Mouse (Mus musculus): Measurements from ENCODE around the gene Srpr. TPM values are rescaled to one million over a fixed set of nuclear protein-coding genes. Genes with fewer than 3 reads are reported as not detected.

The Srpr gene
- polyA plus RNA-seq, 1 experiment, result 85.9 TPM

- H3K27ac ChIP-seq (ENCODE audit: insufficient read depth, low read depth, low read length), result no peak overlapping the region
- no peak for TF ChIP-seq POLR2A (IDR thresholded peaks at IDR 0.05; ENCODE audit: low read depth, low read length)
- no peak for TF ChIP-seq CTCF (conservative IDR thresholded peaks at IDR 0.05; ENCODE audit: insufficient read depth, insufficient read length, low read depth, low read length)
- H3K36me3 ChIP-seq (ENCODE audit: control insufficient read depth, insufficient read depth, low read length), result no peaks in the 10 kb centered on the region; the same call in 1 of the 2 replicates
- 67% methylated on average over 22 of the region's 22 CpGs for WGBS
- H3K4me1 ChIP-seq (ENCODE audit: control insufficient read depth, insufficient read depth, low read length), result no peaks in the 10 kb centered on the region
- no peak overlapping the region for H3K4me3 ChIP-seq (ENCODE audit: insufficient read depth, low read depth, low read length)
- no peaks in the 10 kb centered on the region for H3K27me3 ChIP-seq (replicated peaks; ENCODE audit: control insufficient read depth, insufficient read depth, low read length)
- DNase-seq, result peak; percentile 52
Observed at GRCm38 (mm10) chr9:35188700-35189099, 11.3 kb upstream of the Srpr start.

- H3K36me3 ChIP-seq (ENCODE audit: control insufficient read depth, insufficient read depth, low read length), result no peaks in the 10 kb centered on the region; the same call in 1 of the 2 replicates
- WGBS, result 89% methylated on average over 11 of the region's 11 CpGs
- no peak overlapping the region for H3K4me3 ChIP-seq (ENCODE audit: insufficient read depth, low read depth, low read length)
- TF ChIP-seq CTCF (conservative IDR thresholded peaks at IDR 0.05; ENCODE audit: insufficient read depth, insufficient read length, low read depth, low read length) (no peak), POLR2A (IDR thresholded peaks at IDR 0.05; ENCODE audit: low read depth, low read length) (no peak)
- H3K27ac ChIP-seq (ENCODE audit: insufficient read depth, low read depth, low read length), result no peak overlapping the region
- no peak for DNase-seq
- no peaks in the 10 kb centered on the region for H3K4me1 ChIP-seq (ENCODE audit: control insufficient read depth, insufficient read depth, low read length)
- H3K27me3 ChIP-seq (replicated peaks; ENCODE audit: control insufficient read depth, insufficient read depth, low read length), result no peaks in the 10 kb centered on the region
Observed at GRCm38 (mm10) chr9:35192983-35193542, 6.9 kb upstream of the Srpr start.

- H3K27me3 ChIP-seq (replicated peaks; ENCODE audit: control insufficient read depth, insufficient read depth, low read length), result no peaks in the 10 kb centered on the region
- H3K4me3 ChIP-seq (ENCODE audit: insufficient read depth, low read depth, low read length), result no peak overlapping the region
- WGBS, result 94% methylated on average over 3 of the region's 3 CpGs
- TF ChIP-seq CTCF (conservative IDR thresholded peaks at IDR 0.05; ENCODE audit: insufficient read depth, insufficient read length, low read depth, low read length), result no peak
- no peak for TF ChIP-seq POLR2A (IDR thresholded peaks at IDR 0.05; ENCODE audit: low read depth, low read length)
- no peak for DNase-seq
- no peak overlapping the region for H3K27ac ChIP-seq (ENCODE audit: insufficient read depth, low read depth, low read length)
- no peaks in the 10 kb centered on the region; the same call in 1 of the 2 replicates for H3K36me3 ChIP-seq (ENCODE audit: control insufficient read depth, insufficient read depth, low read length)
- H3K4me1 ChIP-seq (ENCODE audit: control insufficient read depth, insufficient read depth, low read length), result no peaks in the 10 kb centered on the region
Observed at GRCm38 (mm10) chr9:35194048-35194447, 5.9 kb upstream of the Srpr start.

GRCm38 (mm10) chr9:35197625-35198024, 2.4 kb upstream of the Srpr start:
- no peak for DNase-seq
- TF ChIP-seq CTCF (conservative IDR thresholded peaks at IDR 0.05; ENCODE audit: insufficient read depth, insufficient read length, low read depth, low read length) (no peak), POLR2A (IDR thresholded peaks at IDR 0.05; ENCODE audit: low read depth, low read length) (no peak)
- WGBS, result 95% methylated on average over 3 of the region's 3 CpGs
- Histone ChIP-seq H3K36me3 (ENCODE audit: control insufficient read depth, insufficient read depth, low read length) (no peaks in the 10 kb centered on the region), H3K4me1 (ENCODE audit: control insufficient read depth, insufficient read depth, low read length) (peaks cover 6% of the 10 kb centered on the region; the same call in 1 of the 2 replicates), H3K27me3 (replicated peaks; ENCODE audit: control insufficient read depth, insufficient read depth, low read length) (no peaks in the 10 kb centered on the region), H3K4me3 (ENCODE audit: insufficient read depth, low read depth, low read length) (no peak overlapping the region), H3K27ac (ENCODE audit: insufficient read depth, low read depth, low read length) (no peak overlapping the region)

GRCm38 (mm10) chr9:35198351-35198750, 1.6 kb upstream of the Srpr start:
- peaks cover 6% of the 10 kb centered on the region; the same call in 1 of the 2 replicates for H3K4me1 ChIP-seq (ENCODE audit: control insufficient read depth, insufficient read depth, low read length)
- WGBS, result 77% methylated on average over 10 of the region's 10 CpGs
- H3K27ac ChIP-seq (ENCODE audit: insufficient read depth, low read depth, low read length), result no peak overlapping the region
- no peak overlapping the region for H3K4me3 ChIP-seq (ENCODE audit: insufficient read depth, low read depth, low read length)
- no peak for TF ChIP-seq CTCF (conservative IDR thresholded peaks at IDR 0.05; ENCODE audit: insufficient read depth, insufficient read length, low read depth, low read length)
- TF ChIP-seq POLR2A (IDR thresholded peaks at IDR 0.05; ENCODE audit: low read depth, low read length), result no peak
- H3K27me3 ChIP-seq (replicated peaks; ENCODE audit: control insufficient read depth, insufficient read depth, low read length), result no peaks in the 10 kb centered on the region
- no peaks in the 10 kb centered on the region for H3K36me3 ChIP-seq (ENCODE audit: control insufficient read depth, insufficient read depth, low read length)
- DNase-seq, result no peak

GRCm38 (mm10) chr9:35198945-35199771, 817 bp upstream of the Srpr start:
- H3K27ac ChIP-seq (ENCODE audit: insufficient read depth, low read depth, low read length), result no peak overlapping the region
- DNase-seq, result no peak
- WGBS, result 22% methylated on average over 18 of the region's 18 CpGs

GRCm38 (mm10) chr9:35200529-35201060, 620 bp downstream of the Srpr start:
- Histone ChIP-seq H3K27ac (ENCODE audit: insufficient read depth, low read depth, low read length) (no peak overlapping the region), H3K4me3 (ENCODE audit: insufficient read depth, low read depth, low read length) (no peak overlapping the region)
- TF ChIP-seq POLR2A (IDR thresholded peaks at IDR 0.05; ENCODE audit: low read depth, low read length) (no peak), CTCF (conservative IDR thresholded peaks at IDR 0.05; ENCODE audit: insufficient read depth, insufficient read length, low read depth, low read length) (no peak)

More at GRCm38 (mm10) chr9:35198945-35199771, 817 bp upstream of the Srpr start:
- Histone ChIP-seq H3K4me3 (ENCODE audit: insufficient read depth, low read depth, low read length) (peak overlapping the region; percentile 60), H3K27me3 (replicated peaks; ENCODE audit: control insufficient read depth, insufficient read depth, low read length) (no peaks in the 10 kb centered on the region), H3K36me3 (ENCODE audit: control insufficient read depth, insufficient read depth, low read length) (no peaks in the 10 kb centered on the region), H3K4me1 (ENCODE audit: control insufficient read depth, insufficient read depth, low read length) (peaks cover 6% of the 10 kb centered on the region; the same call in 1 of the 2 replicates)
- TF ChIP-seq POLR2A (IDR thresholded peaks at IDR 0.05; ENCODE audit: low read depth, low read length) (no peak), CTCF (conservative IDR thresholded peaks at IDR 0.05; ENCODE audit: insufficient read depth, insufficient read length, low read depth, low read length) (no peak)

More at GRCm38 (mm10) chr9:35200529-35201060, 620 bp downstream of the Srpr start:
- WGBS, result 40% methylated on average over 9 of the region's 9 CpGs
- no peak for DNase-seq
- H3K36me3 ChIP-seq (ENCODE audit: control insufficient read depth, insufficient read depth, low read length), result no peaks in the 10 kb centered on the region; the same call in 1 of the 2 replicates
- H3K4me1 ChIP-seq (ENCODE audit: control insufficient read depth, insufficient read depth, low read length), result peaks cover 6% of the 10 kb centered on the region; the same call in 1 of the 2 replicates
- H3K27me3 ChIP-seq (replicated peaks; ENCODE audit: control insufficient read depth, insufficient read depth, low read length), result no peaks in the 10 kb centered on the region
